Mouse (Mus musculus): ENCODE measurements around the gene Aqp6. TPM values are rescaled to one million over a fixed set of nuclear protein-coding genes. Genes with fewer than 3 reads are reported as not detected.
A peak's percentile ranks its signal among the peaks of the same experiment; 100 is the strongest.

The Aqp6 gene
- not detected in 2 replicates for polyA plus RNA-seq (2015; fragmentation: Nextera tagmentation; extraction: Ambion mirVana)

- H3K36me3 ChIP-seq = no peaks in the 10 kb centered on the region
- no peak within 1 kb of the TSS for H3K9ac ChIP-seq
- H3K9me3 ChIP-seq (replicated peaks) = no peaks in the 10 kb centered on the region
- peaks cover 17% of the 10 kb centered on the region for H3K4me1 ChIP-seq (replicated peaks)
- H3K4me3 ChIP-seq = no peak within 1 kb of the TSS
- ATAC-seq (replicated peaks; ENCODE audit: insufficient number of reproducible peaks, insufficient read depth, low FRiP score, low read depth) = no peak
- H3K4me2 ChIP-seq = no peak within 1 kb of the TSS
- peaks cover 67% of the 10 kb centered on the region for H3K27me3 ChIP-seq
- H3K27ac ChIP-seq = no peak within 1 kb of the TSS
- 61% methylated on average over 22 of the region's 22 CpGs for WGBS
These were observed at the start of gene Aqp6 for GRCm38 (mm10) chr15:99600986-99601822. Gene Aqp6 (plus strand): TSS chr15:99601400.

- Histone ChIP-seq H3K4me3 (no peak overlapping the region), H3K27ac (no peak overlapping the region), H3K4me1 (replicated peaks) (no peaks in the 10 kb centered on the region), H3K36me3 (no peaks in the 10 kb centered on the region), H3K27me3 (peaks cover 11% of the 10 kb centered on the region), H3K9ac (no peak overlapping the region), H3K4me2 (no peak overlapping the region), H3K9me3 (replicated peaks) (no peaks in the 10 kb centered on the region)
- WGBS = 40% methylated on average over 6 of the region's 6 CpGs
- no peak for ATAC-seq (replicated peaks; ENCODE audit: insufficient number of reproducible peaks, insufficient read depth, low FRiP score, low read depth)
These were observed 47.4 kb upstream of the Aqp6 start for GRCm38 (mm10) chr15:99553767-99554166.

GRCm38 (mm10) chr15:99558947-99559346 lies 42.3 kb upstream of the Aqp6 start:
- peaks cover 25% of the 10 kb centered on the region for H3K27me3 ChIP-seq
- WGBS = 82% methylated on average over 1 of the region's 1 CpGs
- H3K36me3 ChIP-seq = no peaks in the 10 kb centered on the region
- H3K9ac ChIP-seq = no peak overlapping the region
- H3K4me1 ChIP-seq (replicated peaks) = no peaks in the 10 kb centered on the region
- no peak overlapping the region for H3K27ac ChIP-seq
- H3K9me3 ChIP-seq (replicated peaks) = no peaks in the 10 kb centered on the region
- ATAC-seq (replicated peaks; ENCODE audit: insufficient number of reproducible peaks, insufficient read depth, low FRiP score, low read depth) = no peak
- no peak overlapping the region for H3K4me3 ChIP-seq
- no peak overlapping the region for H3K4me2 ChIP-seq

- no peak for ATAC-seq (replicated peaks; ENCODE audit: insufficient number of reproducible peaks, insufficient read depth, low FRiP score, low read depth)
- Histone ChIP-seq H3K4me3 (no peak overlapping the region), H3K36me3 (no peaks in the 10 kb centered on the region), H3K27ac (no peak overlapping the region), H3K27me3 (peaks cover 32% of the 10 kb centered on the region), H3K9ac (no peak overlapping the region), H3K4me2 (no peak overlapping the region), H3K4me1 (replicated peaks) (no peaks in the 10 kb centered on the region), H3K9me3 (replicated peaks) (no peaks in the 10 kb centered on the region)
- 74% methylated on average over 10 of the region's 10 CpGs for WGBS
These were observed 41.0 kb upstream of the Aqp6 start for GRCm38 (mm10) chr15:99560246-99560645.

GRCm38 (mm10) chr15:99567371-99567770 lies 33.8 kb upstream of the Aqp6 start:
- H3K27ac ChIP-seq = no peak overlapping the region

GRCm38 (mm10) chr15:99568682-99569081 lies 32.5 kb upstream of the Aqp6 start:
- no peak overlapping the region for H3K4me2 ChIP-seq
- H3K4me1 ChIP-seq (replicated peaks) = no peaks in the 10 kb centered on the region
- ATAC-seq (replicated peaks; ENCODE audit: insufficient number of reproducible peaks, insufficient read depth, low FRiP score, low read depth) = no peak
- no peaks in the 10 kb centered on the region for H3K36me3 ChIP-seq
- H3K4me3 ChIP-seq = no peak overlapping the region
- H3K27me3 ChIP-seq = peaks cover 25% of the 10 kb centered on the region
- no peak overlapping the region for H3K27ac ChIP-seq
- no peak overlapping the region for H3K9ac ChIP-seq
- WGBS = 72% methylated on average over 6 of the region's 6 CpGs
- no peaks in the 10 kb centered on the region for H3K9me3 ChIP-seq (replicated peaks)

More at GRCm38 (mm10) chr15:99567371-99567770, 33.8 kb upstream of the Aqp6 start:
- H3K9ac ChIP-seq = no peak overlapping the region
- H3K4me2 ChIP-seq = no peak overlapping the region
- ATAC-seq (replicated peaks; ENCODE audit: insufficient number of reproducible peaks, insufficient read depth, low FRiP score, low read depth) = no peak
- H3K27me3 ChIP-seq = peaks cover 21% of the 10 kb centered on the region
- H3K9me3 ChIP-seq (replicated peaks) = no peaks in the 10 kb centered on the region
- 71% methylated on average over 4 of the region's 4 CpGs for WGBS
- no peak overlapping the region for H3K4me3 ChIP-seq
- H3K4me1 ChIP-seq (replicated peaks) = no peaks in the 10 kb centered on the region
- no peaks in the 10 kb centered on the region for H3K36me3 ChIP-seq

- no peak for ATAC-seq (replicated peaks; ENCODE audit: insufficient number of reproducible peaks, insufficient read depth, low FRiP score, low read depth)
- Histone ChIP-seq H3K27ac (no peak overlapping the region), H3K4me3 (no peak overlapping the region), H3K9ac (no peak overlapping the region), H3K9me3 (replicated peaks) (no peaks in the 10 kb centered on the region), H3K4me1 (replicated peaks) (no peaks in the 10 kb centered on the region), H3K27me3 (peaks cover 23% of the 10 kb centered on the region), H3K36me3 (no peaks in the 10 kb centered on the region), H3K4me2 (no peak overlapping the region)
- 59% methylated on average over 10 of the region's 10 CpGs for WGBS
These were observed 32.1 kb upstream of the Aqp6 start for GRCm38 (mm10) chr15:99569123-99569522.

GRCm38 (mm10) chr15:99578802-99579485 lies 22.3 kb upstream of the Aqp6 start, which contains the start of gene Aqp2:
Gene Aqp2 (plus strand): TSS chr15:99579055.
- no peak within 1 kb of the TSS for H3K9ac ChIP-seq
- H3K27ac ChIP-seq = no peak within 1 kb of the TSS
- no peak for ATAC-seq (replicated peaks; ENCODE audit: insufficient number of reproducible peaks, insufficient read depth, low FRiP score, low read depth)
- no peak within 1 kb of the TSS for H3K4me3 ChIP-seq
- no peak within 1 kb of the TSS for H3K4me2 ChIP-seq
- H3K9me3 ChIP-seq (replicated peaks) = no peaks in the 10 kb centered on the region
- H3K27me3 ChIP-seq = peaks cover 90% of the 10 kb centered on the region
- WGBS = 75% methylated on average over 25 of the region's 26 CpGs
- peaks cover 8% of the 10 kb centered on the region for H3K4me1 ChIP-seq (replicated peaks)
- no peaks in the 10 kb centered on the region for H3K36me3 ChIP-seq

- peaks cover 19% of the 10 kb centered on the region for H3K4me1 ChIP-seq (replicated peaks)
- H3K36me3 ChIP-seq = no peaks in the 10 kb centered on the region
- peaks cover 99% of the 10 kb centered on the region for H3K27me3 ChIP-seq
- H3K4me3 ChIP-seq = peak overlapping the region; percentile 46
- peak overlapping the region; percentile 32; the same call in 1 of the 2 replicates for H3K9ac ChIP-seq
- H3K9me3 ChIP-seq (replicated peaks) = no peaks in the 10 kb centered on the region
- 3% methylated on average over 53 of the region's 54 CpGs for WGBS
- H3K27ac ChIP-seq = no peak overlapping the region
- H3K4me2 ChIP-seq = peak overlapping the region; percentile 73
- no peak for ATAC-seq (replicated peaks; ENCODE audit: insufficient number of reproducible peaks, insufficient read depth, low FRiP score, low read depth)
These were observed 17.5 kb upstream of the Aqp6 start for GRCm38 (mm10) chr15:99583463-99584344.

- H3K9me3 ChIP-seq (replicated peaks) = no peaks in the 10 kb centered on the region
- no peaks in the 10 kb centered on the region for H3K36me3 ChIP-seq
- H3K4me3 ChIP-seq = peak overlapping the region; percentile 46
- 2% methylated on average over 24 of the region's 24 CpGs for WGBS
- peaks cover 99% of the 10 kb centered on the region for H3K27me3 ChIP-seq
- H3K4me1 ChIP-seq (replicated peaks) = peaks cover 19% of the 10 kb centered on the region
- peak overlapping the region; percentile 73 for H3K4me2 ChIP-seq
- ATAC-seq (replicated peaks; ENCODE audit: insufficient number of reproducible peaks, insufficient read depth, low FRiP score, low read depth) = no peak
- no peak overlapping the region for H3K9ac ChIP-seq
- H3K27ac ChIP-seq = no peak overlapping the region
These were observed 16.6 kb upstream of the Aqp6 start for GRCm38 (mm10) chr15:99584407-99585202.
